Mouse (Mus musculus) spleen, adult 2 months (tissue): ENCODE measurements around the gene Cnksr3.

Source experiments
- CTCF ChIP-seq: fragments of 200-500 bp; IDR thresholded peaks from 2 replicates; pipeline ENCODE4 v1.5.1; 2011; ENCODE audit warnings: mild to moderate bottlenecking, inconsistent platforms; ENCODE audit not compliant: insufficient read depth, insufficient read length, insufficient replicate concordance; ENCODE audit errors: extremely low read depth
- POLR2A ChIP-seq: fragments of 200-500 bp; IDR thresholded peaks from 2 replicates; pipeline ENCODE4 v1.6.1; 2011; ENCODE audit warnings: low read depth, low read length, inconsistent platforms

- TF ChIP-seq POLR2A (no peak), CTCF (no peak)
Measured at GRCm38 (mm10) chr10:7204953-7205352, 7.1 kb downstream of the Cnksr3 start.
